Mouse (Mus musculus): ENCODE measurements around the gene Lhx2. TPM values are rescaled to one million over a fixed set of nuclear protein-coding genes. Genes with fewer than 3 reads are reported as not detected.

The Lhx2 gene
- polyA plus RNA-seq, 1 experiment from 2014 or later = 61.5 TPM

DNA sequence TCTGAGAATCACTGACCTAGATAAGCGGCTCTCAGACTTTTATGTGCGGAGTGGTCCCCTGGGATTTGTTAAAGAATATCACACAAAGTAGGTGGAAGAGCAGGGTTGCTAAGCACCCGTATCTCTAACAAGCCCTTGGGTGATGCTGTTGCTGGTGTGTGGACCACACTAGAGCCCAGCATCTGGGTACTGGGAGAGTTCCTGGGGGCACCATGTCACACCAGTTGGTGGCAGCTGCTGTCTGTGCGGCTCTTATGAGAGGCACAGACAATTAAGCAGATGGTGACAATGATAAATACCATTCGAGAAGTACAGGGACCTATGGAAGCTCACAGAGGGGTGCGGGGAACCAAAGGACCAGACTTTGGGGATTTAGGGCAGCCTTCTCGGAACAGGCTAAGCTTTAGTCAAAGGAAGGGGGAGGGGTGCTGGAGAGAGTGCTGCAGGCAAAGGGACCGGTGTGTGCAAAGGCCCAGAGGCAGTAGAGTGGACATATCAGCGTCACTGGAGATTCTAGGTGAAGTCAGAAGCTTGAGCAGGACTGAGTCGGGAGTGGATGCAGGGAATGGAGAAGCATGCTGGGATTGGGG lies 65.0 kb downstream of the Lhx2 start:
- no peak overlapping the region for H3K27ac ChIP-seq (ENCODE audit: low read depth, low read length)

GRCm38 (mm10) chr2:38405356-38405755 lies 66.3 kb downstream of the Lhx2 start:
- no peak overlapping the region for H3K9ac ChIP-seq (ENCODE audit: low read length)
- DNase-seq (ENCODE audit: low spot score, missing footprints) (no peak), ATAC-seq (ENCODE audit: low FRiP score) (no peak)
- 92% methylated on average over 4 of the region's 4 CpGs for WGBS
- H3K4me1 ChIP-seq (ENCODE audit: control insufficient read depth, insufficient read depth, low read length) = no peaks in the 10 kb centered on the region
- H3K27ac ChIP-seq (ENCODE audit: low read depth, low read length) = no peak overlapping the region
- no peak overlapping the region for H3K4me3 ChIP-seq (ENCODE audit: low read depth, low read length)
- H3K36me3 ChIP-seq (ENCODE audit: control insufficient read depth, insufficient read depth, low read length) = no peaks in the 10 kb centered on the region
- no peaks in the 10 kb centered on the region for H3K9me3 ChIP-seq (ENCODE audit: control insufficient read depth, low read length)
- peaks cover 2% of the 10 kb centered on the region; the same call in 1 of the 2 replicates for H3K27me3 ChIP-seq (ENCODE audit: control insufficient read depth, insufficient read depth, low read length)
- H3K4me2 ChIP-seq = no peak overlapping the region

More for the DNA sequence above, 65.0 kb downstream of the Lhx2 start:
- Histone ChIP-seq H3K4me1 (ENCODE audit: control insufficient read depth, insufficient read depth, low read length) (no peaks in the 10 kb centered on the region), H3K9me3 (ENCODE audit: control insufficient read depth, low read length) (no peaks in the 10 kb centered on the region), H3K36me3 (ENCODE audit: control insufficient read depth, insufficient read depth, low read length) (no peaks in the 10 kb centered on the region), H3K4me2 (no peak overlapping the region), H3K4me3 (ENCODE audit: low read depth, low read length) (no peak overlapping the region), H3K9ac (ENCODE audit: low read length) (no peak overlapping the region), H3K27me3 (ENCODE audit: control insufficient read depth, insufficient read depth, low read length) (peaks cover 2% of the 10 kb centered on the region; the same call in 1 of the 2 replicates)
- DNase-seq (ENCODE audit: low spot score, missing footprints) (peak; percentile 77), ATAC-seq (ENCODE audit: low FRiP score) (peak; percentile 46; the same call in 1 of the 2 replicates)
- 66% methylated on average over 10 of the region's 10 CpGs for WGBS

DNA sequence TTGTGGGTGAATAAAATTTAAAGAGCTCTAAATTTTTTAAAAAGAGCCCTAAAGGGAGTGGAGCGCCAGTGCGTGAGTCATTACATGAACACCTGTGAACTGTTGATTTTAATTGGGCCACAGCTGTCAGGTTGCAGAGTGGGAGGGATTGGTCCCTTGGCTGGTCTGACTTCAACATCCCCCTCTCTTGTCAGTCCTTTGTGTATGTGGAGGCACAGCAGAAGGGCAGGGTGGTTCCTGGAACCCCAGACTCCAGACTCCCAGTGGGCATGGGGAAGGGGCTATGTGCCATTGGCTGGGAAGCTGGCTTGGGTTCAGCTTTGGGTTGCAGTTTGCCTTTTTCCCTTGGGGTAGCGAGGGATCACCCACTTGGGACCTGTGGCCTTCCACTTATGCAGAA lies 70.2 kb downstream of the Lhx2 start:
- no peak overlapping the region for H3K4me2 ChIP-seq
- no peaks in the 10 kb centered on the region for H3K9me3 ChIP-seq (ENCODE audit: control insufficient read depth, low read length)
- no peak for ATAC-seq (ENCODE audit: low FRiP score)
- H3K27me3 ChIP-seq (ENCODE audit: control insufficient read depth, insufficient read depth, low read length) = peaks cover 2% of the 10 kb centered on the region; the same call in 1 of the 2 replicates
- no peaks in the 10 kb centered on the region for H3K36me3 ChIP-seq (ENCODE audit: control insufficient read depth, insufficient read depth, low read length)
- H3K9ac ChIP-seq (ENCODE audit: low read length) = no peak overlapping the region
- 88% methylated on average over 3 of the region's 3 CpGs for WGBS
- no peaks in the 10 kb centered on the region for H3K4me1 ChIP-seq (ENCODE audit: control insufficient read depth, insufficient read depth, low read length)
- H3K4me3 ChIP-seq (ENCODE audit: low read depth, low read length) = no peak overlapping the region
- no peak for DNase-seq (ENCODE audit: low spot score, missing footprints)
- no peak overlapping the region for H3K27ac ChIP-seq (ENCODE audit: low read depth, low read length)

DNA sequence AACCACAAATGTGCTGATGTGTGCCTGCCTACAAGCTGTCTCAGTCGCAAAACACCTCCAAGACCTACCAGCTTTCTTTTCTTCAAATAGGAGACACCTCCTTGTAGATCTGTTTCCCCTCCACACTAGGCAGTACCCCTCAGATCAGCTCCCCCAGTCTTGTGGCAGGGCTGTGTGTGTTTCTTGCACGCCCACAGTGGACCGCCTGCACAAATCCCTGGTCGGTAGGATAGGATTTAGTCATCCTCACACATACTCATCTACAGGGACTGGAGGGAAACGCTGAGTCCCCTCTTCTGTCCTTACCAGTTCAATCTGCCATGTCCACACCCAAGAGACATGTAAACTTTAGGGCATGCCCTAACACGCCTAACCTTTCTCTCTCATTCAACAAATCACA lies 71.1 kb downstream of the Lhx2 start:
- Histone ChIP-seq H3K4me2 (no peak overlapping the region), H3K27ac (ENCODE audit: low read depth, low read length) (no peak overlapping the region), H3K4me3 (ENCODE audit: low read depth, low read length) (no peak overlapping the region), H3K27me3 (ENCODE audit: control insufficient read depth, insufficient read depth, low read length) (peaks cover 2% of the 10 kb centered on the region; the same call in 1 of the 2 replicates), H3K4me1 (ENCODE audit: control insufficient read depth, insufficient read depth, low read length) (no peaks in the 10 kb centered on the region), H3K9ac (ENCODE audit: low read length) (no peak overlapping the region), H3K9me3 (ENCODE audit: control insufficient read depth, low read length) (no peaks in the 10 kb centered on the region), H3K36me3 (ENCODE audit: control insufficient read depth, insufficient read depth, low read length) (no peaks in the 10 kb centered on the region)
- DNase-seq (ENCODE audit: low spot score, missing footprints) = peak; percentile 73
- 93% methylated on average over 6 of the region's 6 CpGs for WGBS
- no peak for ATAC-seq (ENCODE audit: low FRiP score)

DNA sequence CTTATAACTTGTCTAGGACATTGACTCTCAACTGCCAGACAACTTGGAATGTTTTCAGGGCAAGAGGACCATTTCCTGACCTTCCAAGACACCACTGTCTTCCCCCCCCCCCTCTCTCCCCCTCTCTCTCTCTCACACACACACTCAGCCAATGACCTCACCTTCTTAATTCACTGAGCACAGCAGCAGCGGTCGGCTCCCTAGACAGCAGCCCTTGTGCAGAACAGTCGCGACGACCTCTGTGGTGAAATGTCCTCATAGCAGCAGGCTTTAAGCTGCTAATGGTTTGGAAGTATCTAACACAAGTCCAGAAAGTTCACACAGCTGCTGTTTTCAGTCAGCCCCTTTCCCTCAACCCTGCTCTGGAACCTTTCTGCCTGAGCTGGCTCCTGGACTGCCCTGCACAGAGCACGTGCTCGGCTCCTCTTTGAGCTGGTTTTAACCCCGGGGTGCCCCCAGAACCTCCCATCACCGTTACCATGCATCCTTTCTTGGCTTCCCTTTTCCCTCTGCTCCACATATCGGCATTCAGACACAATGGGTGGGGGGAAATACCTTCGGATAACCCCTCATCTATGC lies 73.6 kb downstream of the Lhx2 start:
- 23% methylated on average over 11 of the region's 11 CpGs for WGBS
- Histone ChIP-seq H3K27me3 (ENCODE audit: control insufficient read depth, insufficient read depth, low read length) (no peaks in the 10 kb centered on the region), H3K27ac (ENCODE audit: low read depth, low read length) (no peak overlapping the region), H3K4me2 (no peak overlapping the region), H3K36me3 (ENCODE audit: control insufficient read depth, insufficient read depth, low read length) (no peaks in the 10 kb centered on the region), H3K9ac (ENCODE audit: low read length) (no peak overlapping the region), H3K4me1 (ENCODE audit: control insufficient read depth, insufficient read depth, low read length) (no peaks in the 10 kb centered on the region), H3K4me3 (ENCODE audit: low read depth, low read length) (no peak overlapping the region), H3K9me3 (ENCODE audit: control insufficient read depth, low read length) (no peaks in the 10 kb centered on the region)
- peak; percentile 83 for DNase-seq (ENCODE audit: low spot score, missing footprints)
- peak; percentile 75; the same call in 1 of the 2 replicates for ATAC-seq (ENCODE audit: low FRiP score)

- no peak overlapping the region for H3K27ac ChIP-seq (ENCODE audit: low read depth, low read length)
- peaks cover 2% of the 10 kb centered on the region; the same call in 1 of the 2 replicates for H3K27me3 ChIP-seq (ENCODE audit: control insufficient read depth, insufficient read depth, low read length)
- peak; percentile 97 for DNase-seq (ENCODE audit: low spot score, missing footprints)
- no peak overlapping the region for H3K4me3 ChIP-seq (ENCODE audit: low read depth, low read length)
- no peaks in the 10 kb centered on the region for H3K9me3 ChIP-seq (ENCODE audit: control insufficient read depth, low read length)
- no peak overlapping the region for H3K4me2 ChIP-seq
- WGBS = 26% methylated on average over 4 of the region's 4 CpGs
- ATAC-seq (ENCODE audit: low FRiP score) = no peak
- H3K9ac ChIP-seq (ENCODE audit: low read length) = no peak overlapping the region
- H3K36me3 ChIP-seq (ENCODE audit: control insufficient read depth, insufficient read depth, low read length) = no peaks in the 10 kb centered on the region
- H3K4me1 ChIP-seq (ENCODE audit: control insufficient read depth, insufficient read depth, low read length) = peaks cover under 1% of the 10 kb centered on the region
Measured at GRCm38 (mm10) chr2:38417970-38418369, 78.9 kb downstream of the Lhx2 start.

Other genes starting within 250 kb of the Lhx2 start
- 8.6 and 8.8 TPM in 2 replicates for gene Dennd1a, start 51.9 kb upstream of the Lhx2 start, polyA plus RNA-seq (2014; fragmentation: Nextera tagmentation; extraction: Ambion mirVana)
- gene Nek6, start 172.4 kb downstream of the Lhx2 start, polyA plus RNA-seq (2014; fragmentation: Nextera tagmentation; extraction: Ambion mirVana) = 87.3 and 92.3 TPM in 2 replicates